Mouse (Mus musculus) right cerebral cortex, adult 18-20 months (tissue): ENCODE measurements at regions not wholly inside any gene's neighbourhood (a gene's known extent, or its start where the extent isn't known, plus 50 kb on each side); places are given as distances from the start of the nearest gene placed in this dataset.
A peak's percentile ranks its signal among the peaks of the same experiment; 100 is the strongest.

Experiments
- DNase-seq: peaks from one replicate; pipeline ENCODE4 v3.0.0; 2022; ENCODE audit warnings: mixed read lengths

DNA sequence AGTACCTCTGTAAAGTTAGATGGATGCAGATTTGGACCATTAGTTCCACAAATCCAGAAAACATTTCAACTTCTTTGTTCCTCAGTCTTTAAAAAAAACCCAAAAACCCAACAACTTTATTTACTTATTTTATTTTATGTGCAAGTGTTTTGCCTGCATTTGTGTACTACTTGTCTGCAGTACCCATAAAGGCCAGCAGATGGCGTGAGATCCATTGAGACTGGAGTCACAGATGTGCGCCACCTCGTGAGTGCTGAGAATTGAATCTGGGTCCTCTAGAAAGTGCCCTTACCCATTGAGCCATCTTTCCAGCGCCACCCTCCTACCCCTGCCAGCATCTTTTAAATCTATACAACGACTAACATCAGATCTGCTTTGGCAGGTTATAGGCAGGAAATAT is 53.0 kb downstream of the Gm12689 start:
- DNase-seq: no peak

DNA sequence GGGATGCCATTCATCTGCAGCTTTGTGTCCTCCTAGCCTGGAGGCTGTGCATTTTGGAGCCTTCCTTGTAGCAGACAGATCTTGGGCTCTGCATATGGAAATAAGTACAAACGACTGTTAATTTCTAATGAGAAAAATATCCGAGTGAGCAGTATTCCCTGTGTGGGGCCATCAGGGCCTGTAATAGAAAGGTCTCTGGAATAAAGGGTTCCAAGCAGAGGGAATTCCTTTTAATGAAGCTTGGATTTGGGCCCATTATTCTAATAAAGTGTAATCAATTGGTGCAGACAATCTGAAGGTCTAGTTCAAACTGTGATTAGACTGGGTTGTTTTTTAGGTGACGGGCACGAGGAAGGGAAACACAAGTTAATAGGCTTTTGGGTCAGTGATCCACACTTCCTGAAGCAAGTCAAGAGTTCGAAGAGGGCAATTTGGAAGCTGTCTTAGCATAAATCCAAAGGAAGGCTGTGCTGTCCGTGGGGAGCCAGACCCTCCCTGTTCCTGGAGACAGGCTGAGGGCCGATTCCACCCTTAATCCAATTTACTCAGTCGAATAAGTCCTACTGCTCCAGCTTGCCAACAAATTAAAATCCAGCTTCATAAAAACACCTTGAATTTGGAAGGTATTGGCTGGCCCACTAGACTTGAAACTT is 57.5 kb downstream of the Gm12689 start:
- no peak for DNase-seq

DNA sequence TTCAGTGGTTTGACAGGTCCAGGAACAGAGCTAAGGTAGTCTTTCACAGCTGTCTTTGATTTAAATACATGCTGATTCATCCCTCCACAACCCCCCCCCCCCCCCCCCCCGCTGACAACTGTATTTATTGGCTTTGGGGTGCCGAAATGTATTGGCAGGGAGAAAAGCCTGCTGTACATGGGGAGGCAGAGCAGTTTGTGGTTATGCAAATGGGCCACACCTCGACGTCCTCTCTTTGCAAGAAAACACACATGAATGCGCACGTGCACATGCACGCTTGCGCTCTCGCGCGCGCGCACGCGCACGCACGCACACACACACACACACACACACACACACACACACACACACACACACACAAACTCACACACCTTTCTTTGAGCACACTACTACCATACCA is 58.5 kb downstream of the Gm12689 start:
- DNase-seq: peak; percentile 9

DNA sequence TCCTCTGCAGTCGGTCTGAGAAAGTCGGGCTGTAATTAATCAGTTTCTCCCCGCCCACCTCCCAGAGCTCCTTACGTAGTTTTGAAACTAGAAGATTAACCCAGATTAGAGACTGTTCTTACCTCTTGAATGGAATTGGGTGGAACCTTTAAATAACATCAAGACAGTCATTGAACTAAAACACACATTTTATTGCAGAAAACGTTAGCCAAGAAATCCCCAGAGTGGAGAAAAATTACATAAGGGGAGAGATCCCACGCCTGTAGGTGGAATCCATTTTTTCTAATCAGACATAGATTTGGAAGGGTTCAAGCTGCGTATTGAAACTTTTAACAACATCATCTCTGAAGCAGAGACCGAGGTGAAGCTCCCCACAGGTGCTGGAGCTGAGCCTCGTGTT is 59.1 kb downstream of the Gm12689 start:
- peak; percentile 11 for DNase-seq

DNA sequence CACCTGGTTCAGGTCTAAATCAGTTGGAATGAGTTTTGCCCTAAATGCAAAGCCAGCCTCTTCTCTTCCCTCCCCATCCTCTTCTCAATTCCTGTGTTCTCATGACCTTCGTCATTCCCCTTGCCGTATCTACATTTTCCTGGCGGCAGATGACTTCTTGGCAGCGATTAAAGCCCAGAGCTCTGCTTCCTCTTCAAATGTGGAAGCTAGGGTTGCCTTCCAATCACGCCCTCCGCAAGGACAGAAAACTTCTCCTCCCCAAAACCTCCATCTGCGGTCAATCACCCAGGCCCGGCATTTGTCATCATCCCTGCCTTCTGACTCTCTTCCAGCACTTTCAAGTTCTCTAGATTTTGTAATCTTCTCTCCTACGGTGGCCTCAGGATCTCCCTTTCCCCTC is 72.3 kb downstream of the Gm12689 start:
- no peak for DNase-seq

DNA sequence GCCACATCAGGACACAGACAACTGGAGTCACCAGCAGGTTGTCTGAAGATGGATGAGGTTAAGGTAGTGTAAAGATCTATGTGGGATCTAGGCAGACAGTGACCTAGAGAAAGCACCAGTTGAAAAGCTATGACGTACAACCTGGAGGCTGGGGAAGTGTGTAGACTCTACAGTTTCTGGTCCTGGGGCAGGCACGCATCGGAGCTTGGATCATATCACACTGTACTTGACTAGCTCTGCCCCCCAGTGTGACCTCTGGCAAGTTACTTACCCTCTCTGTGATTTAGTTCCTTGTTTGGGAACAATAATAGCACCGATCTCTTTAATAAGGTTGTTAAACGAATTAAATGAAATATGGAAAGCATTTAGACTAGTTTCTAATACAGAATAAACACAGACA is 75.5 kb downstream of the Gm12689 start:
- no peak for DNase-seq

DNA sequence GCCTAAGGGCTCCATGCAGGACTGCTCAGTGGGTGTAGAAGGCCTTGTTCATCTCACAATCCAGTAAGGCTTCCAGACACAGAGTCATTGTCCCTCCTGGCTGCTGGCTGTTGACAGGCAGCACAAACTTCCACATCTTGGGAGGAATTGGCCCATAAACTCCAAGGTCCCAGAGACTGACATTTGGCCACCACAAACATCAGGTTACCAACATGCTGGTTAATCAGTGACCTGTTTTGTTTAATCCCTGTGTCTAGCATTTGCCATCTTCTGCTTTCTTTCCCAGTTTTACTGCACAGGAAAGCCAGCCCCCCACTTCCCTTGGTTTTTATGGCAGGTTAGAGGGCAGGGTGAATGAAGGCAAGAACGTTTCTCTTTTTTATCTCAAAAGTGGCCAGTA is 80.5 kb downstream of the Gm12689 start:
- DNase-seq: no peak

DNA sequence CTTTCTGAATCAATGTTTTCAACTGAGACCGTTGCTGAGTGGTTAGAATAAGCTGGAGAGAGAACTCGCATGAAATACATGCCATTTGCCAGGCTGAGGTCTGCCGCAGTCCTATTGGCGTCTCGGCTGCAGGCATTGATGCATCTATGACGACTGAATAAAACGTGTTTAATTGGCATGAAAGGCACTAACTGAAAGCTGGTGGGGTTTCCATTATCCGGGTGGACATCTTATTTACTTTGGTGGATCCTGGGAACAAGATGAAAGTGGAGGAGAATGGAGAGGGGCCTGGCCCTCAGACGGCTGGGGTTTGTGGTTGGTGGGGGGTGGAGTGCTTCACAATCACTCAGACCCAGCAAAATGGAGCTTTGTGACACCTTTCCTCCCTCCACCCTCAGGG is 81.2 kb downstream of the Gm12689 start:
- no peak for DNase-seq

DNA sequence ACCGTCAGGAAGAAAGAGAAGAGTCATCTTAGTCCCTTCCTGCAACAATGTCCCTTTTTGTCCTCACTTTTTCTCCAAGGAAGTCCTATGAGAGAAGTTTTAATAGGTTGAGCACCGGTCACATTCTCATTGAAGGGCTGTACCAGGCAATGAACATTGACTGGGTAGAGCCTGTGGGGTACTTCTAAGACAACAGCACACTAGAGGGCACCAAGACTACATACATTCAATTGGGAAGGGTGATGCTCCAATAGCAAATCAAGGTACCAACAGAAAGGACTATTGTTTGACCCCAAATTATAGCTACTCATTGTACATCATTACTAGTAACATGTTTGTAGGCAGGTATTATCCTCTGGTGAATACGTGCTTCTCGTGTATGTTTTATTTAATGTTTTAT is 84.3 kb downstream of the Gm12689 start:
- DNase-seq: peak; percentile 5

DNA sequence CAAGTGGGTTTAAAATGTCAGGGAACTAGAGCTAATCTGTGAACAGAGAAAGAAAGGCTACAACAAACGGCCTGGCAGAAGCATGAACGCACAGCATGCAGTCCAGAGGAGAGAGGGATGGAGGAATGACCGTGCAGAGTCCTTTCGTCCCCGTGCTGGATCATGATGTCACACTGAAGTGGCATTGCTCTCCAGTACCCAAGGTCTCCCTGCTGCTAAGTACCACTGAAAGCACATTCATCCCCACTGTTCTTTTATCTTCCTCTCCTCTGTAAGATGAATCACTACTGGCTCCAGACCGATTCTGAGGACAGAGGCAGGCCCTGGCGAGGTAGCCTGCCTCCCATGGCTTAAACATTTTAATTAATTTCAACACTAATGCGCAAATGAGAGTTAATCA is 89.7 kb downstream of the Gm12689 start:
- no peak for DNase-seq

DNA sequence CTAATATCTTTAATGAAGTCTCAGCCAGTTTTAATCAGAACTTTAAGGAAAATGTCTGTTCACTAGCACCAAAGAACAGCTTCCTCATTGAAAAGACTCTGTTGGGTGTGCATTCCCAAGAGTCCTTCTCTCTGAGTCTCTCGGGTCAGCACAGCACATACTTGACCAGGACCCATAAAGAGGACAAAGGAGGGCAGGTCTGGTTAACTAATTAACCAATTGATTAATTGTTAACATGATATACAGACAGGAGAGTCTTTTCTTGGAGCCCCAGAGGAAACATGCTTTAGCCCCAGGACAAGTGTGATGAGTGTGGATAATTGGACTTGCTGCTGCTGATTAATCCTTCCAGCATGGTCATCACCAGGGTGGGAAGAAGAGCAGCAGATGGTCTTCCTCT is 93.7 kb downstream of the Gm12689 start:
- no peak for DNase-seq

DNA sequence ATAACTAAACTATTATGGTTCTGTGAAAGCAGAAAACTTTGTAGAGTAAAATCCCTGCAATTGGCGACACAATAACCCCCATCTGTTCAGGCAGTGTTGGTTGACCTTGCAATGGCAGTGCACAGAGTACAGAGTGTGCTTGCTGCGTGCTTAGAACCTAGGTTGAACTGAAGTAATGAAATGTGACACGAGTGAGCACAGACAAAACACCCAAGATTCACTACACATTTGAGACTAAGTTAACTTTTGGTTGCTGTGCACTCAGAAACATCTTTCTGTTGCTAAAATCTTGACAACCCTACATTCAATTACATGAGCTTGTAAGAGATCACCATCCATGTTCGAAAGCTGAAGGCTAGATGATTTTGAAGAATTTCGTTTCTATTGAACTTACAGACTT is 97.3 kb downstream of the Gm12689 start:
- no peak for DNase-seq

DNA sequence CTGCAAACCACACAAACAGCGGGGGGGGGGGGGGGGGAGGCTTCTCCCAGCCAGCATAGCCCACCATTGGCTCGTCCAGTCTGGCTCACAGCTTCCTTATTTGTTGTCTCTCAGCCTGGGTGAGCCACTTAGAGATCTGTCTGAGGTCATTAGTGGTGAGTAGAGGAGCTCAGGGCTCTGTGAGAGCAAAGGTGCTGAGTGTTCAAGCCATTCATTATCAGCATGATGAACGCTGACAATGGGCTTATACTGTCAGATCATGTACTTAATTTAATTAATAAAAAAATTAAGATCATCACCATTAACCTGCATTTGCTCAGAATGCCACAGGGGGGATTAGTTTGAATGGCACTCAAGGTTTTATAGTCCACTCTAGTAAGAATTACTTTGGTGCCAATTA is 98.5 kb downstream of the Gm12689 start:
- DNase-seq: no peak

DNA sequence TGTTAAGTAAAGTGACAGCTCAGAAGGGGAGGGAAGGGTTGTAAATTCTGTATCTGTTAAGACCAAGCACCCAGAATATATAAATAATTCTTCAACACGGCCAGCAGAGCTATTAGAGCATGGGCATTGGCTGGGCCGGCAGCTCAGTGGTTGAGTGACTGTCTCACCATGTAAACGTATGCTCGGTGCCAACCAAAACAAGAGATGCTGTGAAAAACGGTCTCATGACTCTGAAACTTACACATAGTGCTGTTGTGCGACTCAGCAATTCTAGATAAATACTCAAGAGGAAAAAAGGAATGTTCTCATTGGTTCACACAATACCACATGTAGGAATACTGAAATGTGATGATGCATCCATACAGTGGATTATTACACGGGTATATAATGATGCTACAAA is 111.8 kb downstream of the Gm12689 start:
- no peak for DNase-seq

DNA sequence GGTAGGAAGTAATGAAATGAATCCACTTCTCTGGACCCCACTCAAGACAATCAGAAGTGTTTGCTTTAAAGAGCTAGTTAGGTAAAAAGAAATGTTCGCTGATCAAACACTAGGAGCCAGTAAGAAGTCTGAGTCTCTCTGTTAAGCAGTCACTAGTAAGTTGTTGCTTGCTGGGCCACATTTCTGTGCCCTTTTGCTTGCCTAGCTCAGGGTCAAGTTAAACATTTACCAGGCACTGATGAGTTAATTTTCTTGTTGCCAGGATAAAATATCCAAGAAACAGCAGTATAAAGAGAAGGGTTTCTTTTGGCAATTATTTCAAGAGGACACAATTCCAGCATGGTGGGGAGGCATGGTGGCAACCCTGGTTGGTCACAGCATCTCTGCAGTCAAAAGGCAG is 127.7 kb downstream of the Gm12689 start:
- no peak for DNase-seq

DNA sequence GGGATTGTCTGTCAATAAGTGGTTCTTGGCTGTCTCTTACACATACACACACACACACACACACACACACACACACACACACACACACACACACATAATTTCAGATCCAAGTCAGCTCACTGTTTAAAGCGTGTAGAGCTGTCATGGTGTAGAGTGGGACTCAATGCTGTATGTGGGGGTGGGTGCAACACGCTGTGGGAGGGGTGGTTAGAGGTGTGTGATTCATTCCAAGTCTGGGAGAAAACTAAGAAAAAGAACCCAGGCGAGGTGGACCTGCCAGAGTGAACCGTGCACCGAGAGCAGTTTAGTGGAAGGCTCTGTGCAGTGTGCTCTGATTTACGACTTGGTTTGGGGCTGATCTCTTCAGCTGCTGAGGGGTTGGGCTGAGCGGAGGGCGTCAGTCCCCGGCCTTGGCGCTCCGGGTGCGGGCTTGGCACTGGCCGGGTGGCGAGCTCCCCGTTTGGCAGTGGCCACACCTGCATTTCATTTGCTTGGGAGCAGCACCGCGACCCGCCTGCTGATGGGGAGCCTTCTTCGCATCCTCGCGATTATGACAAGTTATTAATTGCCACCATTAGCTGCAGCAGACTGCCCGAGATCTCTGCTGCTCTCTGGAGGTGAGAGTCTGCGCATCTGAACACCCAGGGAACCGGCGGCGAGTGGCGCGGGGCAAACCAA is 149.5 kb downstream of the Gm12689 start:
- DNase-seq: peak; percentile 32

DNA sequence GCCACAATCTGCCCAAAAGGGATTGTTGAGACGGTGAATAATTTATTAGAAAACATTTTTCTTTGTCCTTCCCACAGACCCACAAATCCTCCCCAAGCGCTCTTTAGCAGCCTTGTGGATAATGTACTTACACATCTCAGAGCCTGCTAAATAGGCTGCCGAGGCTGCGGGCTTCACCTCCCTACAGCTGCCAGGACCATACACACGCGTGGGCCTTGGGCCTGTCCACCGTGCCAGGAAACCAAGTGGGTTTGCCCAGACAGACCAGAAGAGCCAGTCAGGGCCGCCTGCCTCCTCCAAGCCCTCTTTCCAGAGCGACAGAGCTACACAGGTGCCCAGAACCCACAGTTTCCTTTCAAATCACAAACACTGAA is 150.0 kb downstream of the Gm12689 start:
- DNase-seq: no peak

DNA sequence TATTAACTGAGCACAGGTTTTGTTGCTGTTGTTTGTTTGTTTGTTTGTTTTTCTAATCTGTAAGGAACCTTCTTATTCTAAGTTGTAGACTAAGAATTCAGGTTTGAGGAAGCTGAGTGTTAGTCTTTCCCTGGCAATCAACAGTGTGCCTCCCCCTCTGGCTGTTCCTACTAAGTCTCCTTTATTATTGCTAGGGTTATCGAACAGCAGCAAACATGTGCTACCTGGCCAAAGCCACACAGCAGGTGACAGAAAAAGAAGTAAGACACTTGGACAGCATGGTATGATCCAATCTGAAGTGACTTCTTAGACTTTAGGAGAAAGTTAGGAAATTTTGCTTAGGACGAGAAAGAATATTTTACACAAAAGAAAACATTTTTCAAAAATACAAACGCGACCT is 163.3 kb downstream of the Gm12689 start:
- no peak for DNase-seq

DNA sequence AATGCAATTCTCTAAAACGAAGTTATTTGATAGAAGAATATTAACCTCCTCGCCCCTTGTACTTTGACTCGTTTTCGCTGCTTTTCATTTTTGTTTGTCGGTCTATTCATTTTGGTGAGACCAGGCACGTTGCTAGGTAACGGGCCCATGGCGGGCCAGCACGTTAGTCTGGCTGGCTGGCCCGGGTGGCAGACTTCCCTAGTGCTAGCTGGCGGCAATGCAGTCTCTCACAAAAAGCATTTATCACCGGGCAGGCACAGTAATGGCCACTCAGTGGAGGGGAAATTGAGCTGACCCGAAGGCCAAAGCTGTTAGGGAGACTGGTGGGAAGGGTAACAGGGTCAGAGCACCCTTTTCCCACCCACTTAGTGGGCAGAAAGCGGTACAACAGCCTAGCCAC is 163.7 kb downstream of the Gm12689 start:
- peak; percentile 67 for DNase-seq

DNA sequence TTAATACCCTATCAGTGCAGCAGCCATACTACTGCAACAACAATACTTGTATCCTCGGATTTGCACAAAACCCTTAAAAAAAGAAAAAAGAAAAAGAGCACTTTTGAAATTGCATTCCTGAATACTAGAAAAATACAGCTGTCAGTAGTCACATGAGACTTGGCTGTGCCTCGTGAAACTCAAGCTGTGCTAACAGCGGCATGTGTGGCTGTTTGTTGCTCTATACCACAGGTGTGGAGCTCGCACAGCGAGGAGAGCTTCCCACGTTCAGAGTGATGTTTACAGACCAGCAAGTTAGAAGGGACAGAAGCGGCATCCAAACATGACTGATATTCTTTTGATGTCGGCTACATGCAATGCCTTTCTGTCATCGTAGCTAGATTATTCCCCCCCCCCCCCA is 169.8 kb downstream of the Gm12689 start:
- DNase-seq: no peak

DNA sequence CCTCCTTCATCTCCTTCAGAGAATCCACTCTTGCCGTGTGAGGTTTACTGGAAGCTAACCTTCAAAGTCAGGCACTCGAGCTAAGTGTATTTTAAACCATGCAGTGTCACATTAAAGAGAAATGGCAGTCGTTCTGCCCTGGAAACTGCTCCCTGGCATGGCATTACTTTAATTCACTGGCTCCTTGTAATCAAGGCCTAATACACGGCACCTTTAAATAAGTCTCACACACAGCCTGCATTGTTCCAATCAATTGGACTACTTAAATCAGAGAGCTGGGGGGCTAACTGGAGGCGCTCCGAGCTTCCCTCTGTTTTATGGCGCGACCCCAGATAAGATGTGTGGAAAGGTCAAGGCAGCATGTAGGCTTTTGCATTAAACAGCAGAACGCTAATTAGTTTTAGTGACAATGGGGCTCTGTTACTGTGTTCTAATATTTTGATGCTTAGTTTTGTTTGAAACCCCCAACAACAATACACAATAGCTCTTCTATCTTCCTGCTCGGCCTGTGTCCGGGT is 180.1 kb downstream of the Gm12689 start:
- DNase-seq: no peak

DNA sequence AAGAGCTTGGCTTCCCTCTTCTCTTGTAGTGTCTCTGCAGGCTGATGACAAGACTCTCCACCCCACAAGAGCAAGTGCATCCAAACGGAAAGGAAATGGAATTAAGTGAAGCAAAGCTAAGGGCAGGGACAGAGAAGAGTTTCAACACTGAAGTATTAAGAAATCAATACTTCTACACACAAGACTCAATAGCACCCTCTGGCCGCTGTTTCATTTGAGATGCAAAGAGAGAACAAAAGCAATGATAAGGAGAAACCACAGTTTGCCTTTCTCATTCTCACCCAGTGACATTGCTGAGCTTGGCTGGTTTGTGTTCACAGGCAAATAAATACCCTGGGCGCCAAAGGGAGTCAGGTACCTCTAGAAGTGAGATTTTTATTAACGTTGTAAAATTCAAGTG is 171.8 kb upstream of the Foxd3 start:
- DNase-seq: no peak

DNA sequence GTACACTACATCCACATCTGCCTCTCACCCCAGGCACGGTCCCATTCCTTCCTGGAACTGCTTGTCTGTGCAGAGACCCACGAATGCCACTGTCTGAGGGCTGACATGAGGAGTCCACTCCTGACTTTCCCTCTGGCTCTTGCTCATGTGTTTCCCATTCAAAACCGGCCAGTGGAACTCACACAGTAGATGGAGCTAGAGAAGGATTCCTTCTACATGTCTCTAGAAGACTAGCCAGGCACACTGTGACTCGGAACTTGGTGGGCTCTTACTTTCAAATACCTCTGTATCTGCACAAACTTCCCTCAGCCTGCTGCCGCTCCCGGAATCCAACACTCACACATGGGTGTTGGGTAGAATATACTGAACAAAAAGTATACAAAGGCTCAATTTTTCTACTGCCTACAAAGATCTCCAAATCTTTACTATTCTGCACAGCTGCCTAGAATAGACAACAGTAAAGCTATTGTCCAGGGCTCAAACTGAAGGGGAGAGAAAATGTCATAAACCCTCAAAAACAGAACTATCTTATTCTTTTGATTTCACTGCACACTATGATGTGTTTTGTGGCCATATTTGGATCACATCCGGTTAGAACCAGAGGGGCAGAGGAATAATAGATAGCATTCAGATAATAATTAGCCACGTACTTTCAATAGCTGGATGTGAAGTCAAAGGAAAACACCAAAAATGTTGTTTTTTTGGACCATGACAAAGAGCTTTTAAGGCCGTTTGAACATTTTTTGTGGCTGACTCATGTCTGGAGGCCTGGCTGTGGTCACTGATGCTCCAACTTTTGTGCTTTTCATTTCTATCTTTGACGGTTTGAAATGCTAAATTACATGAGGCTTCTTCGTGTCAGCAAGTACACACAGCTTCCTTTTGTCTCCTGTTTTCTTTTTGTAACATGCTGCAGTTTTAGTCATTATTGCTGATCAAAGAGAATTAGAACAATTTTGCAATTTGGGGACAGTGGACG is 164.3 kb upstream of the Foxd3 start:
- no peak for DNase-seq
